Mouse (Mus musculus): Measurements from ENCODE around the gene Drd1.

Drd1 gene

GRCm38 (mm10) chr13:54055448-54055861 lies at the start of gene Drd1:
Gene Drd1 (minus strand): TSS chr13:54055705.
- no peak for DNase-seq (ENCODE audit: low read depth)

- no peak for DNase-seq (ENCODE audit: low read depth)
Measured at GRCm38 (mm10) chr13:54103866-54104265, 48.4 kb upstream of the Drd1 start.

- no peak for DNase-seq (ENCODE audit: low read depth)
Measured at GRCm38 (mm10) chr13:54103271-54103670, 47.8 kb upstream of the Drd1 start.

GRCm38 (mm10) chr13:54102061-54102460 lies 46.6 kb upstream of the Drd1 start:
- no peak for DNase-seq (ENCODE audit: low read depth)

- no peak for DNase-seq (ENCODE audit: low read depth)
Measured at GRCm38 (mm10) chr13:54101031-54101820, 45.7 kb upstream of the Drd1 start.

- no peak for DNase-seq (ENCODE audit: low read depth)
Measured at GRCm38 (mm10) chr13:54097797-54098196, 42.3 kb upstream of the Drd1 start.

GRCm38 (mm10) chr13:54097227-54097626 lies 41.7 kb upstream of the Drd1 start:
- no peak for DNase-seq (ENCODE audit: low read depth)

- no peak for DNase-seq (ENCODE audit: low read depth)
Measured at GRCm38 (mm10) chr13:54095721-54096120, 40.2 kb upstream of the Drd1 start.

GRCm38 (mm10) chr13:54094963-54095362 lies 39.5 kb upstream of the Drd1 start:
- DNase-seq (ENCODE audit: low read depth), result no peak

GRCm38 (mm10) chr13:54094349-54094748 lies 38.8 kb upstream of the Drd1 start:
- DNase-seq (ENCODE audit: low read depth), result no peak

- DNase-seq (ENCODE audit: low read depth), result no peak
Measured at GRCm38 (mm10) chr13:54091719-54092118, 36.2 kb upstream of the Drd1 start.

- DNase-seq (ENCODE audit: low read depth), result no peak
Measured at GRCm38 (mm10) chr13:54085266-54085665, 29.8 kb upstream of the Drd1 start.

GRCm38 (mm10) chr13:54084826-54085225 lies 29.3 kb upstream of the Drd1 start:
- no peak for DNase-seq (ENCODE audit: low read depth)

- no peak for DNase-seq (ENCODE audit: low read depth)
Measured at GRCm38 (mm10) chr13:54084178-54084577, 28.7 kb upstream of the Drd1 start.

GRCm38 (mm10) chr13:54082946-54083345 lies 27.4 kb upstream of the Drd1 start:
- no peak for DNase-seq (ENCODE audit: low read depth)

GRCm38 (mm10) chr13:54080785-54081184 lies 25.3 kb upstream of the Drd1 start:
- DNase-seq (ENCODE audit: low read depth), result no peak

GRCm38 (mm10) chr13:54079782-54080759 lies 24.6 kb upstream of the Drd1 start:
- no peak for DNase-seq (ENCODE audit: low read depth)

GRCm38 (mm10) chr13:54077470-54078174 lies 22.1 kb upstream of the Drd1 start:
- no peak for DNase-seq (ENCODE audit: low read depth)

- DNase-seq (ENCODE audit: low read depth), result no peak
Measured at GRCm38 (mm10) chr13:54076762-54077460, 21.4 kb upstream of the Drd1 start.

- DNase-seq (ENCODE audit: low read depth), result no peak
Measured at GRCm38 (mm10) chr13:54076051-54076450, 20.5 kb upstream of the Drd1 start.

- no peak for DNase-seq (ENCODE audit: low read depth)
Measured at GRCm38 (mm10) chr13:54075416-54075815, 19.9 kb upstream of the Drd1 start.

GRCm38 (mm10) chr13:54073491-54073890 lies 18.0 kb upstream of the Drd1 start:
- no peak for DNase-seq (ENCODE audit: low read depth)
